Mouse (Mus musculus) G1E (cell line): ENCODE results near the gene Gatad2b.

ENCODE experiments used
- CTCF ChIP-seq: IDR thresholded peaks from 2 replicates; pipeline ENCODE4 v1.5.1; 2012; ENCODE audit warnings: low read depth, low read length, inconsistent platforms, mixed read lengths
- GATA1 ChIP-seq: IDR thresholded peaks from 2 replicates; pipeline ENCODE4 v1.6.1; 2012; ENCODE audit warnings: borderline replicate concordance, low read length, inconsistent platforms, mixed read lengths
- GATA2 ChIP-seq: IDR thresholded peaks from 2 replicates; pipeline ENCODE4 v1.6.1; 2012; ENCODE audit warnings: low read depth, low read length, inconsistent platforms, borderline replicate concordance
- POLR2AphosphoS5 ChIP-seq: IDR thresholded peaks from 2 replicates; pipeline ENCODE4 v1.6.1; 2012; ENCODE audit warnings: low read depth, low read length, inconsistent platforms; ENCODE audit not compliant: insufficient replicate concordance
- TAL1 ChIP-seq: conservative IDR thresholded peaks from 2 replicates; pipeline ENCODE4 v1.6.1; 2012; ENCODE audit warnings: low read depth, low read length, inconsistent platforms, mixed read lengths

- TF ChIP-seq CTCF = no peak
- TF ChIP-seq TAL1 = no peak
- TF ChIP-seq POLR2AphosphoS5 = no peak
- no peak for TF ChIP-seq GATA1
- TF ChIP-seq GATA2 = no peak
Measured at GRCm38 (mm10) chr3:90392661-90393060, 99.7 kb downstream of the Gatad2b start.
